Mouse (Mus musculus): Measurements from ENCODE around the gene Phf13. TPM values are rescaled to one million over a fixed set of nuclear protein-coding genes. Genes with fewer than 3 reads are reported as not detected.

The Phf13 gene
- total RNA-seq, 1 experiment from 2014 or later: 19.0 TPM

- DNase-seq: peak; percentile 43
Observed at GRCm38 (mm10) chr4:151946211-151946610, 49.8 kb downstream of the Phf13 start.

Other genes starting within 250 kb of the Phf13 start
- gene Camta1, start 134.4 kb downstream of the Phf13 start, total RNA-seq (2021): 15.0 and 37.3 TPM in 2 replicates
- gene Dnajc11, start 62.6 kb downstream of the Phf13 start, total RNA-seq (2021): 104 and 112 TPM in 2 replicates
- gene Thap3, start 7.3 kb downstream of the Phf13 start, total RNA-seq (2021): 24.3 and 32.8 TPM in 2 replicates
- gene Klhl21, start 12.5 kb upstream of the Phf13 start, total RNA-seq (2021): 24.8 and 28.5 TPM in 2 replicates
- gene Zbtb48, start 31.4 kb upstream of the Phf13 start, total RNA-seq (2021): 11.0 and 11.6 TPM in 2 replicates
- 0.09 TPM in 1 of 2 replicates, not detected in the other for gene Tas1r1, start 42.3 kb upstream of the Phf13 start, total RNA-seq (2021)
- gene Nol9, start 43.1 kb upstream of the Phf13 start, total RNA-seq (2021): 26.6 and 29.1 TPM in 2 replicates
- gene Plekhg5, start 76.2 kb upstream of the Phf13 start, total RNA-seq (2021): 12.9 and 15.6 TPM in 2 replicates
- 1.5 and 2.0 TPM in 2 replicates for gene Tnfrsf25, start 119.7 kb upstream of the Phf13 start, total RNA-seq (2021)
- gene Espn, start 156.1 kb upstream of the Phf13 start, total RNA-seq (2021): 1.2 TPM in 2 replicates
- gene Hes2, start 162.6 kb upstream of the Phf13 start, total RNA-seq (2021): not detected in 2 replicates
- gene Acot7, start 181.9 kb upstream of the Phf13 start, total RNA-seq (2021): 34.6 and 39.9 TPM in 2 replicates